Mouse (Mus musculus): ENCODE measurements around the gene Csf2ra.
"Not testable (repeated sequence)": the region's sequence is repeated elsewhere in the genome, so short reads cannot be mapped to it uniquely, and the experiment has no call there.

Csf2ra gene

DNA sequence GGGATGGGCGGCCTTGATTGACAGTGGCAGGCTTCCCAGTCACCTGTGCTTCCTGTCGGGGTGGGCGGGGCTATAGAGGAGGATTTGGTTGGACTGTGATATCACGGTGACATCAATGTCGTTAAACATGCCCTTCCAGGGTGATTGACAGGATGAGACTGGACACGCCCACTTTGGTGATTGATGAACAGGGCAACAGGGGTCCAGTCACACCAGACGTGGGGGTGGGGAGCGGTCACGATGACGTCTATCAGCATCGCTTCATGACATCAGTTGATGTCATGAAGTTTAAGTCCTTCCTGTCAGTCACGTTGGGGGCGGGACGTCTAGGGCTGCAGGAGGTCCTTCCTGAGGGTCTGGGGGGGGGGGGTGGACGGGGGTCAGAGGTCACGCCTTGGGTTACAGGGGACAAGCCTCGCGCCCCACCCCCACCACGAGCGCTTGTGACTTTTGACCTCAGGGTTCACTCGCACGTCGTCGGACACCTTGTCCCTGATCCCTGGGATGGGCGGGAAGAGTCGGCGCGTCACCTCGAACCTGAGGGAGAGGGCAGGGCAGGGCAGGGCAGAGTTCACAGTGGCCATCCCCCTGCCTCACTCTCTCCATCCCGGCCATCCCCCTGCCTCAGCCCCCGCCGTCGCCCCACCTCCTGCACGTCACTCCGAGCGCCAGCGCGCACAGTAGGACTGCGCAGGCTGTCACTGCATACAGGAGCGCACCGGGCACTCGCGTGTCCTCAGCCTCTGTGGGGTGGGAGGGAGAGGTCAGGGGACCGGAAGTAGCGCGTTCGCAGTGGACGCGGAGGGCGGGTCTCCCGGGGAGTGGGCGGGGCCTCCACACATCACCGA is 3.3 kb downstream of the Csf2ra start:
- peak; percentile 15 to 16 for DNase-seq

DNA sequence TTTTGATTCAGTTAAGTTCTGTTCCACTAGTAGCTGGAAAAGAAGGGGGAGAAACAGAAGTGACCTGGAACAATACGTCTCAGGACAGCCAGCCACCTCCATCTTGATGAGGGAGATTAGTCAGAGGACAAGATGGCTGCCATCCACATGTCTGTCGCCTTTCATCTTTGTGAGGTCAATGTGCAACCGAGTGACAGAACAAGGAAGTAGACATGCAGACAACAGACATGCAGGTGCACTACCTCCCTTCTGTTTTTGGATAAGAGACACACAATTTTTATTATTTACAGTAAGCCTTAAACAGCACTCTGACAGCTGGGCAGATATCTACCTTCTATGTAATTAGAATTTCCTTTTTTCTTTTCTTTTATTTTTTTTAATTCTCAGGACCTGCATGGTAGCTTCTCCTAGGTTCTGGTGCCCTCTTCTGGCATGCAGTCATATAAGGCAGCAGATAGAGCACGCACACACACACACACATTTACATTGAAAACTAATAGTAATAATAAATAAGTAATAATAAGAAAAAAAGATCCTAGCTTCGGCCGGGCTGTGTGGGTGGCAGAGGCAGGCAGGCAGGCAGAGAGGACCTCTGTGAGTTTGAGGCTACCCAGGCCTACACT is 4.4 kb downstream of the Csf2ra start:
- peak; percentile 25 to 30 for DNase-seq

GRCm38 (mm10) chr19:61207506-61207905 is 20.7 kb downstream of the Csf2ra start:
- DNase-seq, result not testable (repeated sequence)

DNA sequence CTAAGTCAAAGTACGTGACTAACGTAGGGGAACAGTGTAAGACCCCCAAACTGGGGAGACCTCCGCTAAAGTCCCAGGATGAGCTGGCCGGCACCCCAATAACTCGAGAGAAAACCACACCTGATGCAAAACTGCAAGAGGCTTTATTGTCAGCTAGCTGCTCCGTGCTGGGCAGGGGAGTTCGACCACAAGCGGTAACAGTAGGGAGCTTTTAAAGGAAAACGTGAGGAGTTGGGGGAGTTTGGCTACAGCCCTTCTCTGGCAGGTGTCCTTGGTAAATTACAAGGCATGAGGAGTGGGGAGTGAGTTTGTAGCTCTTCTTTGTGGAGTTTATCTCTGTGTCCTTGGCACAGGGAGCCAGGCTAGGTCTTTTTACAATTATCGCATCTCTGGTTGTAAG is 28.4 kb downstream of the Csf2ra start:
- DNase-seq, result peak; percentile 53 to 61

DNA sequence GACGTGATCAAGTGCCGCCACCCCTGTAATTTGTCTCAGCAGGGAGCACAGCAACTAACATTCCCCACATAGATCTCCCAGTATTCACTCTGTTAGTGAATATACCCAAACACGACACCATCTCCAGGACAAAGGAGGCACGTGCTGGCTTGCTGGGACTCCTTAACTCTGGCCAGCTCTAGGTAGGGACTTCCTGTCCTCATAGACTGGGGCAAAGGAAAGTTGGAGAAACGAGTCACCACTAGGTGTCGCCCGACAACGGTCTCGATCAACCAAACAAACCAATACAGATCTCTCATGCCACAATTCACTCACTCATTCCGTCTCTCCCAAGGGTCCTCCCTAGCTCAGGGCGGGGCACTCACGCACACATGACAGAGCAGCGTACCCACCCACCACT is 28.9 kb downstream of the Csf2ra start:
- DNase-seq, result peak; percentile 91 to 93

DNA sequence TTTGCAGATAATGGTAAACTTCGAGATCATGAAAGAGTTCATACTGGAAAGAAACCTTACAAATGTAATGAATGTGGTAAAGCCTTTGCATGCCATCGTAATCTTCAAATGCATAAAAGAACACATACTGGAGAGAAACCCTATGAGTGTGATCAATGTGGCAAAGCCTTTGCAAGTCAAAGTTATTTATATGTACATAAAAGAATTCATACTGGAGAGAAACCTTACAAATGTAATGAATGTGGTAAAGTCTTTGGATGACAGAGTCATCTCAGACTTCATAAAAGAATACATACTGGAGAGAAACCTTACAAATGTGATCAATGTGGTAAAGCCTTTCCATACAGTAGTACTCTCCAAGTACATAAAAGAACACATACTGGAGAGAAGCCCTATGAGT is 44.6 kb downstream of the Csf2ra start, which contains the start of gene Gm6020:
TSS of gene Gm6020 (plus strand) at position 301 of the 400 bp plus-strand sequence.
- not testable (repeated sequence) for DNase-seq

GRCm38 (mm10) chr19:61175756-61176324 is 52.4 kb downstream of the Csf2ra start, which contains the start of gene Gm7102:
TSS of gene Gm7102 (minus strand) at chr19:61176309.
- DNase-seq, result peak in 1 of 2 experiments; percentile 8
